Mouse (Mus musculus): ENCODE measurements around the gene Nras. TPM values are rescaled to one million over a fixed set of nuclear protein-coding genes. Genes with fewer than 3 reads are reported as not detected.

The Nras gene
- polyA plus RNA-seq, 1 experiment from 2014 or later = 87.5 TPM

- H3K4me2 ChIP-seq (replicated peaks) = no peak overlapping the region
- ATAC-seq (ENCODE audit: low FRiP score) (no peak), DNase-seq (ENCODE audit: low spot score) (no peak)
- H3K9me3 ChIP-seq (ENCODE audit: control insufficient read depth, low read length) = no peaks in the 10 kb centered on the region
- WGBS = 91% methylated on average over 5 of the region's 5 CpGs
- no peak overlapping the region for H3K4me3 ChIP-seq (replicated peaks; ENCODE audit: low read length)
- no peak overlapping the region for H3K9ac ChIP-seq
- H3K27me3 ChIP-seq (ENCODE audit: control insufficient read depth, insufficient read depth, low read length) = no peaks in the 10 kb centered on the region
- peaks cover 9% of the 10 kb centered on the region for H3K4me1 ChIP-seq (replicated peaks; ENCODE audit: control insufficient read depth, insufficient read depth, low read length)
- peaks cover 80% of the 10 kb centered on the region for H3K36me3 ChIP-seq (replicated peaks; ENCODE audit: control insufficient read depth, insufficient read depth)
- no peak overlapping the region for H3K27ac ChIP-seq
These were observed 2.0 kb upstream of the Nras start for GRCm38 (mm10) chr3:103056016-103056595.

- H3K4me1 ChIP-seq (replicated peaks; ENCODE audit: control insufficient read depth, insufficient read depth, low read length) = peaks cover 9% of the 10 kb centered on the region
- H3K36me3 ChIP-seq (replicated peaks; ENCODE audit: control insufficient read depth, insufficient read depth) = peaks cover 80% of the 10 kb centered on the region
- H3K27me3 ChIP-seq (ENCODE audit: control insufficient read depth, insufficient read depth, low read length) = no peaks in the 10 kb centered on the region
- H3K9me3 ChIP-seq (ENCODE audit: control insufficient read depth, low read length) = no peaks in the 10 kb centered on the region
- 1% methylated on average over 10 of the region's 10 CpGs for WGBS
- ATAC-seq (ENCODE audit: low FRiP score) (peak; percentile 71), DNase-seq (ENCODE audit: low spot score) (no peak)
- peak overlapping the region; percentile 67 for H3K4me2 ChIP-seq (replicated peaks)
- H3K27ac ChIP-seq = peak overlapping the region; percentile 89
- peak overlapping the region; percentile 77 for H3K9ac ChIP-seq
- peak overlapping the region; percentile 53 for H3K4me3 ChIP-seq (replicated peaks; ENCODE audit: low read length)
These were observed 333 bp upstream of the Nras start for GRCm38 (mm10) chr3:103057752-103058151.

GRCm38 (mm10) chr3:103066927-103067326, 8.8 kb downstream of the Nras start:
- Histone ChIP-seq H3K27me3 (ENCODE audit: control insufficient read depth, insufficient read depth, low read length) (no peaks in the 10 kb centered on the region), H3K9ac (no peak overlapping the region), H3K4me3 (replicated peaks; ENCODE audit: low read length) (no peak overlapping the region), H3K9me3 (ENCODE audit: control insufficient read depth, low read length) (no peaks in the 10 kb centered on the region), H3K4me2 (replicated peaks) (no peak overlapping the region), H3K36me3 (replicated peaks; ENCODE audit: control insufficient read depth, insufficient read depth) (peaks cover 70% of the 10 kb centered on the region), H3K4me1 (replicated peaks; ENCODE audit: control insufficient read depth, insufficient read depth, low read length) (no peaks in the 10 kb centered on the region), H3K27ac (no peak overlapping the region)
- DNase-seq (ENCODE audit: low spot score) = no peak
- ATAC-seq (ENCODE audit: low FRiP score) = no peak
- WGBS = 95% methylated on average over 8 of the region's 8 CpGs

- ATAC-seq (ENCODE audit: low FRiP score) (no peak), DNase-seq (ENCODE audit: low spot score) (no peak)
- Histone ChIP-seq H3K9me3 (ENCODE audit: control insufficient read depth, low read length) (no peaks in the 10 kb centered on the region), H3K4me2 (replicated peaks) (no peak overlapping the region), H3K36me3 (replicated peaks; ENCODE audit: control insufficient read depth, insufficient read depth) (peaks cover 50% of the 10 kb centered on the region), H3K4me3 (replicated peaks; ENCODE audit: low read length) (no peak overlapping the region), H3K9ac (no peak overlapping the region), H3K4me1 (replicated peaks; ENCODE audit: control insufficient read depth, insufficient read depth, low read length) (no peaks in the 10 kb centered on the region), H3K27ac (no peak overlapping the region), H3K27me3 (ENCODE audit: control insufficient read depth, insufficient read depth, low read length) (no peaks in the 10 kb centered on the region)
- 92% methylated on average over 6 of the region's 6 CpGs for WGBS
These were observed 10.9 kb downstream of the Nras start for GRCm38 (mm10) chr3:103068971-103069370.

GRCm38 (mm10) chr3:103073771-103074170, 15.7 kb downstream of the Nras start, which contains the start of gene Ampd1:
TSS of gene Ampd1 (plus strand) at chr3:103074014.
- Histone ChIP-seq H3K27me3 (ENCODE audit: control insufficient read depth, insufficient read depth, low read length) (no peaks in the 10 kb centered on the region), H3K36me3 (replicated peaks; ENCODE audit: control insufficient read depth, insufficient read depth) (peaks cover 7% of the 10 kb centered on the region), H3K27ac (no peak within 1 kb of the TSS), H3K4me3 (replicated peaks; ENCODE audit: low read length) (no peak within 1 kb of the TSS), H3K4me2 (replicated peaks) (no peak within 1 kb of the TSS), H3K4me1 (replicated peaks; ENCODE audit: control insufficient read depth, insufficient read depth, low read length) (no peaks in the 10 kb centered on the region), H3K9me3 (ENCODE audit: control insufficient read depth, low read length) (no peaks in the 10 kb centered on the region), H3K9ac (no peak within 1 kb of the TSS)
- ATAC-seq (ENCODE audit: low FRiP score) (no peak), DNase-seq (ENCODE audit: low spot score) (no peak)
- WGBS = 75% methylated on average over 5 of the region's 5 CpGs

GRCm38 (mm10) chr3:103075871-103076270, 17.8 kb downstream of the Nras start:
- H3K4me3 ChIP-seq (replicated peaks; ENCODE audit: low read length) = no peak overlapping the region
- no peak overlapping the region for H3K27ac ChIP-seq
- H3K4me2 ChIP-seq (replicated peaks) = no peak overlapping the region
- no peaks in the 10 kb centered on the region for H3K27me3 ChIP-seq (ENCODE audit: control insufficient read depth, insufficient read depth, low read length)
- no peak overlapping the region for H3K9ac ChIP-seq
- H3K9me3 ChIP-seq (ENCODE audit: control insufficient read depth, low read length) = no peaks in the 10 kb centered on the region
- H3K4me1 ChIP-seq (replicated peaks; ENCODE audit: control insufficient read depth, insufficient read depth, low read length) = no peaks in the 10 kb centered on the region
- 91% methylated on average over 9 of the region's 9 CpGs for WGBS
- DNase-seq (ENCODE audit: low spot score) = no peak
- no peaks in the 10 kb centered on the region for H3K36me3 ChIP-seq (replicated peaks; ENCODE audit: control insufficient read depth, insufficient read depth)
- ATAC-seq (ENCODE audit: low FRiP score) = no peak

GRCm38 (mm10) chr3:103076476-103076875, 18.4 kb downstream of the Nras start:
- no peak overlapping the region for H3K9ac ChIP-seq
- H3K4me1 ChIP-seq (replicated peaks; ENCODE audit: control insufficient read depth, insufficient read depth, low read length) = no peaks in the 10 kb centered on the region
- H3K27me3 ChIP-seq (ENCODE audit: control insufficient read depth, insufficient read depth, low read length) = no peaks in the 10 kb centered on the region
- DNase-seq (ENCODE audit: low spot score) (no peak), ATAC-seq (ENCODE audit: low FRiP score) (no peak)
- no peak overlapping the region for H3K4me2 ChIP-seq (replicated peaks)
- no peaks in the 10 kb centered on the region for H3K9me3 ChIP-seq (ENCODE audit: control insufficient read depth, low read length)
- no peak overlapping the region for H3K4me3 ChIP-seq (replicated peaks; ENCODE audit: low read length)
- 92% methylated on average over 9 of the region's 9 CpGs for WGBS
- H3K36me3 ChIP-seq (replicated peaks; ENCODE audit: control insufficient read depth, insufficient read depth) = no peaks in the 10 kb centered on the region
- H3K27ac ChIP-seq = no peak overlapping the region

- WGBS = 85% methylated on average over 9 of the region's 9 CpGs
- Histone ChIP-seq H3K9me3 (ENCODE audit: control insufficient read depth, low read length) (no peaks in the 10 kb centered on the region), H3K36me3 (replicated peaks; ENCODE audit: control insufficient read depth, insufficient read depth) (no peaks in the 10 kb centered on the region), H3K27me3 (ENCODE audit: control insufficient read depth, insufficient read depth, low read length) (no peaks in the 10 kb centered on the region), H3K4me2 (replicated peaks) (no peak overlapping the region), H3K4me1 (replicated peaks; ENCODE audit: control insufficient read depth, insufficient read depth, low read length) (no peaks in the 10 kb centered on the region), H3K4me3 (replicated peaks; ENCODE audit: low read length) (no peak overlapping the region), H3K9ac (no peak overlapping the region), H3K27ac (no peak overlapping the region)
- no peak for ATAC-seq (ENCODE audit: low FRiP score)
- no peak for DNase-seq (ENCODE audit: low spot score)
These were observed 21.2 kb downstream of the Nras start for GRCm38 (mm10) chr3:103079301-103079700.

GRCm38 (mm10) chr3:103081051-103081450, 23.0 kb downstream of the Nras start:
- Histone ChIP-seq H3K27ac (no peak overlapping the region), H3K9ac (no peak overlapping the region), H3K9me3 (ENCODE audit: control insufficient read depth, low read length) (no peaks in the 10 kb centered on the region), H3K27me3 (ENCODE audit: control insufficient read depth, insufficient read depth, low read length) (no peaks in the 10 kb centered on the region), H3K36me3 (replicated peaks; ENCODE audit: control insufficient read depth, insufficient read depth) (no peaks in the 10 kb centered on the region), H3K4me3 (replicated peaks; ENCODE audit: low read length) (no peak overlapping the region), H3K4me2 (replicated peaks) (no peak overlapping the region), H3K4me1 (replicated peaks; ENCODE audit: control insufficient read depth, insufficient read depth, low read length) (no peaks in the 10 kb centered on the region)
- WGBS = 51% methylated on average over 11 of the region's 11 CpGs
- ATAC-seq (ENCODE audit: low FRiP score) (no peak), DNase-seq (ENCODE audit: low spot score) (no peak)

Measured in hindbrain, embryonic 14.5 days (tissue).